Comparison of ENCODE assay signal across 25 mouse cellular contexts in genomic region chr8:118409396-118409795, GRCm38 (mm10).
A peak's percentile ranks its signal among the peaks of the same experiment; 100 is the strongest.
DNase-seq lines count a peak whose midpoint lies in the region; ATAC-seq and TF ChIP-seq lines count a peak whose summit lies in the region.
"Had no signal": no experiment of that assay in that cellular context is flagged by ENCODE, and none has a peak within 500 bp of the region (broad histone marks: within the 10 kb centered on the region; RNA-seq: fewer than 3 reads in every experiment).

No protein-coding gene starts in this region.

- in situ Hi-C loops in ES-E14 (cut with MboI; ENCODE audit: low sequenced_read_pairs in 2 of 2, unreplicated experiment in 2 of 2), result no loop called here

- no peaks in the 10 kb centered on the region for H3K9me3 ChIP-seq in ES-E14 (ENCODE audit: control insufficient read depth, insufficient read depth, low read depth, low read length)
- no peaks in the 10 kb centered on the region for H3K9me3 ChIP-seq in midbrain, embryonic 13.5 days
- H3K9me3 ChIP-seq: embryonic facial prominence, embryonic 13.5 days; embryonic facial prominence, embryonic 15.5 days; forebrain, embryonic 10.5 days had no signal

- no peaks in the 10 kb centered on the region; a peak in 1 of 4 replicates for H3K4me1 ChIP-seq in ES-E14 (ENCODE audit: control insufficient read depth in 2 of 2, insufficient read depth in 2 of 2, low read length in 2 of 2, poor library complexity in 1 of 2)
- H3K4me1 ChIP-seq in midbrain, embryonic 13.5 days (replicated peaks), result no peaks in the 10 kb centered on the region
- H3K4me1 ChIP-seq: embryonic facial prominence, embryonic 13.5 days; embryonic facial prominence, embryonic 15.5 days; forebrain, embryonic 12.5 days had no signal

- intact Hi-C loops in heart, postnatal 14 days (cut with DNase I), result no loop called here

- H3K4me2 ChIP-seq in midbrain, embryonic 13.5 days (replicated peaks), result no peak overlapping the region
- H3K4me2 ChIP-seq: embryonic facial prominence, embryonic 13.5 days; embryonic facial prominence, embryonic 15.5 days; forebrain, embryonic 12.5 days had no signal

- no peak overlapping the region for H3K27ac ChIP-seq in ES-E14 (ENCODE audit: insufficient read depth, low read depth, low read length, poor library complexity, severe bottlenecking)
- no peak overlapping the region for H3K27ac ChIP-seq in midbrain, embryonic 13.5 days
- H3K27ac ChIP-seq: embryonic facial prominence, embryonic 13.5 days; embryonic facial prominence, embryonic 15.5 days; forebrain, embryonic 10.5 days; forebrain, embryonic 12.5 days had no signal

- no peak overlapping the region for H3K4me3 ChIP-seq in ES-E14 (ENCODE audit: insufficient read depth in 1 of 2, low read depth in 1 of 2, low read length in 2 of 2, poor library complexity in 1 of 2, severe bottlenecking in 1 of 2)
- H3K4me3 ChIP-seq in midbrain, embryonic 13.5 days (replicated peaks), result no peak overlapping the region
- H3K4me3 ChIP-seq: embryonic facial prominence, embryonic 13.5 days; embryonic facial prominence, embryonic 15.5 days; erythroblast, embryonic 14.5 days; forebrain, embryonic 10.5 days; forebrain, embryonic 12.5 days had no signal

- ATAC-seq in midbrain, embryonic 13.5 days, result no peak
- ATAC-seq: CD4-positive, CD25-positive, alpha-beta regulatory T cell, adult 4 months; forebrain, embryonic 14.5 days; forebrain, embryonic 16.5 days had no signal

- H3K27me3 ChIP-seq in midbrain, embryonic 13.5 days, result no peaks in the 10 kb centered on the region
- H3K27me3 ChIP-seq: CH12.LX; embryonic facial prominence, embryonic 13.5 days; embryonic facial prominence, embryonic 15.5 days; forebrain, embryonic 12.5 days had no signal

- WGBS in midbrain, embryonic 13.5 days, result 85% methylated on average over 3 of the region's 3 CpGs

- H3K36me3 ChIP-seq in ES-E14 (ENCODE audit: control insufficient read depth, insufficient read depth, low read length, poor library complexity, severe bottlenecking), result no peaks in the 10 kb centered on the region
- no peaks in the 10 kb centered on the region for H3K36me3 ChIP-seq in midbrain, embryonic 13.5 days
- H3K36me3 ChIP-seq: embryonic facial prominence, embryonic 13.5 days; embryonic facial prominence, embryonic 15.5 days; forebrain, embryonic 10.5 days; forebrain, embryonic 12.5 days had no signal

- no peak overlapping the region for H3K9ac ChIP-seq in ES-E14 (ENCODE audit: insufficient read depth, low read depth, low read length, poor library complexity, severe bottlenecking)
- H3K9ac ChIP-seq in midbrain, embryonic 13.5 days (replicated peaks), result no peak overlapping the region
- H3K9ac ChIP-seq: embryonic facial prominence, embryonic 13.5 days; embryonic facial prominence, embryonic 15.5 days; forebrain, embryonic 12.5 days had no signal

- peak; percentile 33 for DNase-seq in heart, adult 11 months
- DNase-seq in heart, postnatal 14 days, result no peak
- DNase-seq in ES-E14 (ENCODE audit: low read depth, low spot score), result peak; percentile 36
- DNase-seq in ZHBTc4 (ENCODE audit: low read depth, low spot score), result peak; percentile 79
- DNase-seq in adrenal gland, postnatal 10 days, result no peak
- DNase-seq: adrenal gland, adult 8-10 months; adrenal gland, postnatal 25 days; B cell, adult 2 months; cerebellum, adult 11 months; cerebellum, adult 18-20 months; cerebellum, adult 8-10 months; cerebellum, adult 9-11 months; cerebellum, postnatal 14 days; cerebellum, postnatal 36 days; embryo, embryonic 11 days had no signal

TF ChIP-seq in ES-E14, 5 proteins besides CTCF, POLR2A, EP300 and RAD21:
- TF ChIP-seq ZNF384 (IDR thresholded peaks at IDR 0.05; ENCODE audit: low read depth, low read length), result no peak
- TF ChIP-seq ZC3H11A (IDR thresholded peaks at IDR 0.05; ENCODE audit: borderline replicate concordance, low read depth, low read length), result no peak
- TF ChIP-seq MAFK (IDR thresholded peaks at IDR 0.05; ENCODE audit: insufficient read depth, low read depth, low read length), result no peak
- TF ChIP-seq CHD2 (IDR thresholded peaks at IDR 0.05; ENCODE audit: low read depth, low read length), result no peak
- no peak for TF ChIP-seq HCFC1 (IDR thresholded peaks at IDR 0.05; ENCODE audit: borderline replicate concordance, insufficient read depth, low read length)

Comparison
In these comparisons a context has a peak if more than half of its experiments do, and no peak if none do; other contexts are left out.
1. DNase-seq: peak in heart, adult 11 months (single experiment), ES-E14 (single experiment) and ZHBTc4 (single experiment); none in heart, postnatal 14 days (0 of 2) and adrenal gland, postnatal 10 days (single experiment).